Mouse (Mus musculus): ENCODE measurements around the gene Rph3al.

DNA sequence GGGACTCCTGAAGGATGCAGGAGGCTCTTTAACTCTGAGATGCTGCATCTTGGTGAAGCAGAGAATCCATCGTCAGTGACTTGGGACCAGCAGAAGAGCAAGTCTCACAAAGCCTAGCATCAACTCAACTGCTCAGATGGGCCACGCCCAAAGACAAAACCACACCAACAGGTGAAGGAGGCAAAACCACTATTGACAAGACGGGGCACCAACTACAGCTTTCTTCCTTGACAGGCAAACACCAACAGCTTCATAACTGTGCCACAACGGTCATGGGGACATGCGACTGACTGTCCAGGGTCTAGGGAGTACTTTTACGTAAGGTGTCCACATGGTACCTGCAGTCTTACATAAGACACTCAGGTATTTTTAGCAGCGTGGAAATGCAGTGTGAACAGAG, 23.6 kb upstream of the Rph3al start:
- TF ChIP-seq CTCF (IDR thresholded peaks at IDR 0.05; ENCODE audit: low read depth), result no peak
- TF ChIP-seq EP300 (optimal IDR thresholded peaks at IDR 0.05), result no peak
